Mouse (Mus musculus) bone marrow, adult 2 months (tissue): ENCODE results near the gene Rpl34.

Experiments
- CTCF ChIP-seq: fragments of 200-500 bp; IDR thresholded peaks from 2 replicates; pipeline ENCODE4 v1.5.1; 2011; ENCODE audit warnings: low read length, control low read depth; ENCODE audit not compliant: control insufficient read depth, insufficient read depth
- POLR2A ChIP-seq: fragments of 200-500 bp; IDR thresholded peaks from 2 replicates; pipeline ENCODE4 v1.6.1; 2011; ENCODE audit warnings: low read depth, mild to moderate bottlenecking, control low read depth, low read length, borderline replicate concordance; ENCODE audit not compliant: control insufficient read depth

DNA sequence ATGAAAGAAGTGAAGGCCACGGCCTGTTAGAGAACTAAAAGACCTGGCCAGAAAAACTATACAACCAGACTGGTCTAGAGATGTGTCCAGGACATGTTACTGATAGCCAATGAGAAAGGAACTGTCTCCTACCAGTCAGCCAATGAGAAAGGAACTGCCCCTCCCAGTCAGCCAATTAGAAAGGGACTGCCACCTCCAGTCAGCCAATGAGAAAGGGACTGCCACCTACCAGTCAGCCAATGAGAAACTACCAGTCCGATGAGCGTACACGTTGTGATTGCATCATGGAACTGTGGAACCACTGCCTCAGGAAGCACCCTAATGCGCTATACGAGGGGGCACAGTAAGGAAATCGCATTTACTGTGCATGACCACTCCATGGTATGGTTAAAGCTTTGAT is 35.5 kb downstream of the Rpl34 start:
- no peak for TF ChIP-seq POLR2A
- no peak for TF ChIP-seq CTCF
